Mouse (Mus musculus): ENCODE measurements around the gene Abcd3. TPM values are rescaled to one million over a fixed set of nuclear protein-coding genes. Genes with fewer than 3 reads are reported as not detected.

Gene Abcd3
- total and polyA plus RNA-seq, 3 experiments = 14.8 to 61.4 (median 29.9) TPM

DNA sequence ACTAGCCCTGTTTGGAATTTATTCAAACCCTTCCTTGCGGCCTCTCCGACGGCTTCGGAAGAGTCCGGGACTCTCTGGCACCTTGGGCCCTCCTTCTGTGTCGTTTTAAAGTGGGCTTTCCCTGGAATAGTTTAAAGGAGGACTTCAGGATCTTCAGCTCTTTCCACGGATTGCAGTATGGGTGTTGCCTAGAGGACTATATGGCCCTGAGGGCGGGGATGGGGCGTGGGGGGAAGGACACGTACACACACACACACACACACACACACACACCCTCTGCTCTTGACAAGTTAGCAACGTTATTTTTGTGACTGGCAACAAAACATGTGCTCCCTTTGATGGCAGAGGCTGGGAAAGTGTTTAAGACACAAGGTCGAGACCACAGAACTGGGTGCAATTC is 90.5 kb downstream of the Abcd3 start:
- no peak overlapping the region for H3K27ac ChIP-seq (ENCODE audit: control insufficient read depth, low read depth, low read length)
- no peaks in the 10 kb centered on the region for H3K36me3 ChIP-seq (ENCODE audit: control insufficient read depth in 1 of 2, insufficient read depth in 2 of 2, low read length in 2 of 2)
- H3K4me3 ChIP-seq (ENCODE audit: control insufficient read depth in 1 of 2, insufficient read depth in 1 of 2, low read depth in 2 of 2, low read length in 2 of 2) = no peak overlapping the region
- H3K9ac ChIP-seq (ENCODE audit: control insufficient read depth, low read depth, low read length, poor library complexity, severe bottlenecking) = no peak overlapping the region
- no peak for DNase-seq (ENCODE audit: low read depth, low spot score)
- H3K9me3 ChIP-seq (replicated peaks; ENCODE audit: insufficient read depth, low read length) = no peaks in the 10 kb centered on the region
- H3K4me1 ChIP-seq (ENCODE audit: control insufficient read depth in 1 of 2, insufficient read depth in 2 of 2, low read length in 2 of 2) = no peaks in the 10 kb centered on the region
- no peaks in the 10 kb centered on the region for H3K27me3 ChIP-seq (ENCODE audit: control insufficient read depth in 1 of 2, insufficient read depth in 2 of 2, low read length in 2 of 2)
- TF ChIP-seq MAX (IDR thresholded peaks at IDR 0.05; ENCODE audit: low read length) = no peak
- TF ChIP-seq ZNF384 (IDR thresholded peaks at IDR 0.05; ENCODE audit: low read depth, low read length) = no peak
- TF ChIP-seq ELF1 (IDR thresholded peaks at IDR 0.05; ENCODE audit: low read depth, low read length) = no peak
- TF ChIP-seq RAD21 (IDR thresholded peaks at IDR 0.05; ENCODE audit: low read depth, low read length) = no peak
- TF ChIP-seq POLR2AphosphoS2 (IDR thresholded peaks at IDR 0.05; ENCODE audit: low read length) = no peak
- TF ChIP-seq TAL1 (IDR thresholded peaks at IDR 0.05; ENCODE audit: low read length) = no peak
- TF ChIP-seq SMC3 (IDR thresholded peaks at IDR 0.05; ENCODE audit: low read depth, low read length) = no peak
- TF ChIP-seq POLR2A (IDR thresholded peaks at IDR 0.05; ENCODE audit: control insufficient read depth in 1 of 2, insufficient read depth in 1 of 2, low read depth in 1 of 2, low read length in 2 of 2, poor library complexity in 1 of 2) = no peak
- no peaks in the 10 kb centered on the region for H3K79me2 ChIP-seq (ENCODE audit: control insufficient read depth, insufficient read depth, low read length, poor library complexity)

DNA sequence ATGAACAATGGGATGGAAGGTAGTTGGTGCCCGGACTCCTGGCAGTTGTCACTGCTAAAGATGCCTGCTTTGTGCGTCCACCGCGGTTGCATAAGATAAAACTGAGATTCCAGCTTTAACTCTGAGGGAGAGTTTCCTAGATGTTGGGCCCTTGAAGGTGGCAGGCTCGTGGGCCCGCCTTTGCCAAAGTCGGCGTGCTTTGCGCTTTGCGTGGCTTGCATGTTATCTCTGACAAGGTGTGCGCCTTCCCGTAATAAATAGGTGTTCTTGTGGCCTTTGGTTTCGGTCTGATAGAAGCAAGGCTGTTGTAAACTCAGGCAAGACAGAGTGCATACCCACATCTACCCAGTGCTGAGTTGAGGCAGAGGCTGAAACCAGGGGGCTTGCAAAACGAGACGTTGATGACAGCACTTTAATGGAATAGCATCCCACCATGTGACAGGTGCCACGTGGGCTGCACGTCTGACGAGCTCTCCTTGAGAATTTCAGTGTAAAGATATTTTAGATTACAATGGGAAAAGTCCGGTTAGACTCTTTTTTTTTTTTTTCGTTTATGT is 91.1 kb downstream of the Abcd3 start:
- Histone ChIP-seq H3K79me2 (ENCODE audit: control insufficient read depth, insufficient read depth, low read length, poor library complexity) (no peaks in the 10 kb centered on the region), H3K9ac (ENCODE audit: control insufficient read depth, low read depth, low read length, poor library complexity, severe bottlenecking) (no peak overlapping the region), H3K9me3 (replicated peaks; ENCODE audit: insufficient read depth, low read length) (no peaks in the 10 kb centered on the region), H3K36me3 (ENCODE audit: control insufficient read depth in 1 of 2, insufficient read depth in 2 of 2, low read length in 2 of 2) (no peaks in the 10 kb centered on the region), H3K4me1 (ENCODE audit: control insufficient read depth in 1 of 2, insufficient read depth in 2 of 2, low read length in 2 of 2) (no peaks in the 10 kb centered on the region), H3K27me3 (ENCODE audit: control insufficient read depth in 1 of 2, insufficient read depth in 2 of 2, low read length in 2 of 2) (no peaks in the 10 kb centered on the region), H3K4me3 (ENCODE audit: control insufficient read depth in 1 of 2, insufficient read depth in 1 of 2, low read depth in 2 of 2, low read length in 2 of 2) (no peak overlapping the region), H3K27ac (ENCODE audit: control insufficient read depth, low read depth, low read length) (no peak overlapping the region)
- no peak for DNase-seq (ENCODE audit: low read depth, low spot score)
- TF ChIP-seq USF1 (IDR thresholded peaks at IDR 0.05; ENCODE audit: low read depth, low read length) (no peak), USF2 (IDR thresholded peaks at IDR 0.05; ENCODE audit: borderline replicate concordance in 1 of 2, insufficient read depth in 1 of 2, low read depth in 1 of 2, low read length in 2 of 2) (no peak), POLR2AphosphoS2 (IDR thresholded peaks at IDR 0.05; ENCODE audit: low read length) (no peak), CHD2 (IDR thresholded peaks at IDR 0.05; ENCODE audit: low read length) (no peak), UBTF (IDR thresholded peaks at IDR 0.05; ENCODE audit: borderline replicate concordance, insufficient read depth, low read depth, low read length) (no peak), SIN3A (IDR thresholded peaks at IDR 0.05; ENCODE audit: low read length) (no peak), CTCF (IDR thresholded peaks at IDR 0.05 in 2 of 3, conservative IDR thresholded peaks at IDR 0.05 in 1 of 3; ENCODE audit: control insufficient read depth in 1 of 3, insufficient read depth in 1 of 3, low read depth in 2 of 3, low read length in 3 of 3, poor library complexity in 1 of 3, severe bottlenecking in 1 of 3) (no peak), JUND (IDR thresholded peaks at IDR 0.05; ENCODE audit: low read depth, low read length) (no peak), ZKSCAN1 (IDR thresholded peaks at IDR 0.05; ENCODE audit: low read depth, low read length) (no peak), HCFC1 (IDR thresholded peaks at IDR 0.05; ENCODE audit: low read depth, low read length) (no peak), E2F4 (IDR thresholded peaks at IDR 0.05; ENCODE audit: borderline replicate concordance, low read depth, low read length) (no peak), MXI1 (IDR thresholded peaks at IDR 0.05; ENCODE audit: low read depth, low read length) (no peak), TAL1 (IDR thresholded peaks at IDR 0.05; ENCODE audit: low read length) (no peak), MYC (IDR thresholded peaks at IDR 0.05; ENCODE audit: low read depth, low read length) (no peak), SMC3 (IDR thresholded peaks at IDR 0.05; ENCODE audit: low read depth, low read length) (no peak)

Measured in MEL (cell line).